Comparison of ENCODE assay signal across 10 mouse cellular contexts in genomic region chr7:66233141-66233946, GRCm38 (mm10).
DNase-seq lines count a peak whose midpoint lies in the region; ATAC-seq and TF ChIP-seq lines count a peak whose summit lies in the region.
"Had no signal": no experiment of that assay in that cellular context is flagged by ENCODE, and none has a peak within 500 bp of the region (broad histone marks: within the 10 kb centered on the region; RNA-seq: fewer than 3 reads in every experiment).

No protein-coding gene starts in this region.

- H3K9me3 ChIP-seq in heart, postnatal 0 days (replicated peaks; ENCODE audit: control insufficient read depth, low read length): no peaks in the 10 kb centered on the region
- H3K9me3 ChIP-seq: hindbrain, embryonic 12.5 days; midbrain, embryonic 12.5 days had no signal

- H3K27ac ChIP-seq in heart, postnatal 0 days (ENCODE audit: low read depth): peak overlapping the region; percentile 32
- H3K27ac ChIP-seq: hindbrain, embryonic 12.5 days; midbrain, embryonic 12.5 days had no signal

- WGBS in lung, adult 2 months: 66% methylated on average over 4 of the region's 4 CpGs
- WGBS in heart, postnatal 0 days: 40% methylated on average over 4 of the region's 4 CpGs

- H3ac ChIP-seq in myocyte (ENCODE audit: control insufficient read depth, insufficient read length): no peak overlapping the region

- TF ChIP-seq EP300 in heart, postnatal 0 days (IDR thresholded peaks at IDR 0.05; ENCODE audit: low read depth): no peak

- peak; percentile 57 for DNase-seq in lung, postnatal 36 days
- no peak for DNase-seq in lung, adult 2 months
- DNase-seq in adipocyte (ENCODE audit: low spot score): peak; percentile 54
- no peak for DNase-seq in heart, postnatal 0 days (ENCODE audit: low spot score)
- DNase-seq in ovary, adult 18-20 months (ENCODE audit: low spot score): no peak
- no peak for DNase-seq in kidney, adult 18-20 months
- DNase-seq in right cerebral cortex, adult 2 months (ENCODE audit: low spot score in 2 of 2): no peak

- no peaks in the 10 kb centered on the region for H3K36me3 ChIP-seq in heart, postnatal 0 days (replicated peaks; ENCODE audit: control insufficient read depth, insufficient read depth, low read length)
- no peaks in the 10 kb centered on the region for H3K36me3 ChIP-seq in myocyte (ENCODE audit: control insufficient read depth, insufficient read depth)
- H3K36me3 ChIP-seq: hindbrain, embryonic 12.5 days; midbrain, embryonic 12.5 days had no signal

- TF ChIP-seq CTCF in lung, adult 2 months (IDR thresholded peaks at IDR 0.05; ENCODE audit: insufficient read depth, low read length): no peak
- no peak for TF ChIP-seq CTCF in heart, postnatal 0 days (IDR thresholded peaks at IDR 0.05; ENCODE audit: low read depth)

- peaks cover 3% of the 10 kb centered on the region; the same call in 1 of the 2 replicates for H3K4me1 ChIP-seq in lung, adult 2 months (ENCODE audit: control insufficient read depth, insufficient read depth, low read length)
- peaks cover 8% of the 10 kb centered on the region for H3K4me1 ChIP-seq in heart, postnatal 0 days (ENCODE audit: control insufficient read depth, insufficient read depth)

- no peak for TF ChIP-seq POLR2A in lung, adult 2 months (IDR thresholded peaks at IDR 0.05; ENCODE audit: borderline replicate concordance, extremely low read depth, low read depth, low read length)
- TF ChIP-seq POLR2A in myocyte (IDR thresholded peaks at IDR 0.05; ENCODE audit: insufficient read length, low read depth): no peak

- H3K4me2 ChIP-seq in heart, postnatal 0 days (ENCODE audit: low read depth, low read length): no peak overlapping the region
- H3K4me2 ChIP-seq in myocyte (ENCODE audit: low read depth): peak overlapping the region; percentile 47
- H3K4me2 ChIP-seq: hindbrain, embryonic 12.5 days; midbrain, embryonic 12.5 days had no signal

- H3K9ac ChIP-seq in heart, postnatal 0 days (replicated peaks; ENCODE audit: low read depth, low read length): no peak overlapping the region
- H3K9ac ChIP-seq: hindbrain, embryonic 12.5 days; midbrain, embryonic 12.5 days had no signal

- ATAC-seq in heart, postnatal 0 days (ENCODE audit: insufficient read depth, low read depth): peak; percentile 62

- H3K79me2 ChIP-seq in myocyte (ENCODE audit: control insufficient read depth, insufficient read depth): no peaks in the 10 kb centered on the region

- no peak overlapping the region for H3K4me3 ChIP-seq in lung, adult 2 months (replicated peaks; ENCODE audit: extremely low read depth, low read depth, low read length)
- H3K4me3 ChIP-seq in heart, postnatal 0 days (ENCODE audit: low read depth, low read length): no peak overlapping the region
- no peak overlapping the region for H3K4me3 ChIP-seq in myocyte
- H3K4me3 ChIP-seq: hindbrain, embryonic 12.5 days; midbrain, embryonic 12.5 days had no signal

- no peaks in the 10 kb centered on the region for H3K27me3 ChIP-seq in heart, postnatal 0 days (ENCODE audit: control insufficient read depth, insufficient read depth, low read length)
- no peaks in the 10 kb centered on the region for H3K27me3 ChIP-seq in myocyte (ENCODE audit: control insufficient read depth, insufficient read depth, insufficient read length)
- H3K27me3 ChIP-seq: hindbrain, embryonic 12.5 days; midbrain, embryonic 12.5 days had no signal

TF ChIP-seq in myocyte, 11 proteins besides CTCF, POLR2A, EP300 and RAD21:
- TF ChIP-seq MYOG (IDR thresholded peaks at IDR 0.05; ENCODE audit: control insufficient read depth in 1 of 3, insufficient read depth in 1 of 3, insufficient read length in 2 of 3, low read depth in 2 of 3): peak in 1 of 3 experiments; percentile 52
- TF ChIP-seq MYOD1 (IDR thresholded peaks at IDR 0.05; ENCODE audit: control insufficient read depth in 1 of 3, insufficient read length in 2 of 3, low read depth in 2 of 3): peak in 2 of 3 experiments; percentile 30 to 60
- no peak for TF ChIP-seq MAX (IDR thresholded peaks at IDR 0.05; ENCODE audit: low read depth)
- no peak for TF ChIP-seq CEBPB (IDR thresholded peaks at IDR 0.05; ENCODE audit: insufficient read depth, poor library complexity, severe bottlenecking)
- no peak for TF ChIP-seq SRF (IDR thresholded peaks at IDR 0.05; ENCODE audit: control insufficient read depth, insufficient read length, low read depth)

Comparison
In these comparisons a context has a peak if more than half of its experiments do, and no peak if none do; other contexts are left out.
1. DNase-seq: peak in lung, postnatal 36 days (single experiment) and adipocyte (single experiment); none in lung, adult 2 months (single experiment), heart, postnatal 0 days (single experiment), ovary, adult 18-20 months (single experiment), kidney, adult 18-20 months (single experiment) and right cerebral cortex, adult 2 months (0 of 2).